In genomic region chr13:95626696-95627095, GRCm38 (mm10) we compare ENCODE assay signal across 17 mouse cellular contexts. TPM values are rescaled to one million over a fixed set of nuclear protein-coding genes. Genes with fewer than 3 reads are reported as not detected.
DNase-seq lines count a peak whose midpoint lies in the region; ATAC-seq and TF ChIP-seq lines count a peak whose summit lies in the region.
"Had no signal": no experiment of that assay in that cellular context is flagged by ENCODE, and none has a peak within 500 bp of the region (broad histone marks: within the 10 kb centered on the region; RNA-seq: fewer than 3 reads in every experiment).

No protein-coding gene starts in this region.

- no peaks in the 10 kb centered on the region for H3K4me1 ChIP-seq in intestine, embryonic 16.5 days (ENCODE audit: control insufficient read depth, insufficient read depth, low read length)
- H3K4me1 ChIP-seq in intestine, postnatal 0 days (replicated peaks; ENCODE audit: control insufficient read depth, insufficient read depth, low read length) = no peaks in the 10 kb centered on the region
- no peaks in the 10 kb centered on the region for H3K4me1 ChIP-seq in liver, embryonic 14.5 days (replicated peaks; ENCODE audit: control insufficient read depth in 2 of 2, insufficient read depth in 2 of 2, low read length in 1 of 2)
- H3K4me1 ChIP-seq: forebrain, embryonic 13.5 days; hindbrain, embryonic 15.5 days had no signal

- H3K4me2 ChIP-seq in intestine, embryonic 16.5 days (ENCODE audit: low read depth, low read length) = no peak overlapping the region
- H3K4me2 ChIP-seq in intestine, postnatal 0 days (replicated peaks; ENCODE audit: low read depth) = no peak overlapping the region
- no peak overlapping the region for H3K4me2 ChIP-seq in liver, embryonic 14.5 days (ENCODE audit: low read depth)
- H3K4me2 ChIP-seq: forebrain, embryonic 13.5 days; heart, embryonic 12.5 days; hindbrain, embryonic 15.5 days had no signal

- no peak overlapping the region for H3K4me3 ChIP-seq in intestine, embryonic 16.5 days (ENCODE audit: low read length)
- H3K4me3 ChIP-seq in intestine, postnatal 0 days (ENCODE audit: low read depth, low read length) = no peak overlapping the region
- H3K4me3 ChIP-seq in liver, embryonic 14.5 days (ENCODE audit: insufficient read depth in 1 of 2, low read depth in 2 of 2, low read length in 2 of 2) = no peak overlapping the region
- H3K4me3 ChIP-seq: embryonic facial prominence, embryonic 10.5 days; forebrain, embryonic 13.5 days; gastrocnemius, adult 2 months; heart, embryonic 12.5 days; hindbrain, embryonic 15.5 days had no signal

- WGBS in intestine, embryonic 16.5 days = 72% methylated on average over 7 of the region's 7 CpGs
- WGBS in intestine, postnatal 0 days = 48% methylated on average over 7 of the region's 7 CpGs
- WGBS in liver, embryonic 14.5 days (ENCODE audit: insufficient replicate concordance) = 75% methylated on average over 7 of the region's 7 CpGs

- no peaks in the 10 kb centered on the region for H3K27me3 ChIP-seq in intestine, embryonic 16.5 days (replicated peaks; ENCODE audit: control insufficient read depth, insufficient read depth, low read length)
- H3K27me3 ChIP-seq in intestine, postnatal 0 days (replicated peaks; ENCODE audit: control insufficient read depth, insufficient read depth, low read length) = no peaks in the 10 kb centered on the region
- H3K27me3 ChIP-seq in liver, embryonic 14.5 days (ENCODE audit: control insufficient read depth, insufficient read depth, low read length) = no peaks in the 10 kb centered on the region
- H3K27me3 ChIP-seq: forebrain, embryonic 13.5 days; heart, embryonic 12.5 days; hindbrain, embryonic 15.5 days had no signal

- H3K27ac ChIP-seq in intestine, embryonic 16.5 days (ENCODE audit: low read length) = no peak overlapping the region
- no peak overlapping the region for H3K27ac ChIP-seq in intestine, postnatal 0 days (ENCODE audit: low read depth, low read length)
- no peak overlapping the region for H3K27ac ChIP-seq in liver, embryonic 14.5 days
- H3K27ac ChIP-seq: embryonic facial prominence, embryonic 10.5 days; forebrain, embryonic 13.5 days; gastrocnemius, adult 2 months; hindbrain, embryonic 15.5 days had no signal

- no peak overlapping the region for H3K9ac ChIP-seq in intestine, embryonic 16.5 days (ENCODE audit: low read depth, low read length)
- H3K9ac ChIP-seq in intestine, postnatal 0 days (ENCODE audit: low read depth, low read length) = no peak overlapping the region
- no peak overlapping the region for H3K9ac ChIP-seq in liver, embryonic 14.5 days (replicated peaks)
- H3K9ac ChIP-seq: forebrain, embryonic 13.5 days; forebrain, postnatal 0 days; heart, embryonic 12.5 days; hindbrain, embryonic 15.5 days had no signal

- ATAC-seq in intestine, embryonic 16.5 days = peak; percentile 55; the same call in 1 of the 2 replicates
- no peak for ATAC-seq in intestine, postnatal 0 days
- peak; percentile 48; the same call in 1 of the 2 replicates for ATAC-seq in liver, embryonic 14.5 days (ENCODE audit: insufficient read depth)
- ATAC-seq: forebrain, embryonic 13.5 days; forebrain, postnatal 0 days had no signal

- H3K36me3 ChIP-seq in intestine, embryonic 16.5 days (ENCODE audit: control insufficient read depth, insufficient read depth, low read length) = peaks cover 3% of the 10 kb centered on the region; the same call in 1 of the 2 replicates
- H3K36me3 ChIP-seq in intestine, postnatal 0 days (ENCODE audit: control insufficient read depth, insufficient read depth) = peaks cover 23% of the 10 kb centered on the region
- H3K36me3 ChIP-seq in liver, embryonic 14.5 days (replicated peaks; ENCODE audit: control insufficient read depth, insufficient read depth, low read depth) = peaks cover 9% of the 10 kb centered on the region
- H3K36me3 ChIP-seq: hindbrain, embryonic 15.5 days had no signal

- H3K9me3 ChIP-seq in intestine, embryonic 16.5 days (ENCODE audit: control insufficient read depth, low read length) = no peaks in the 10 kb centered on the region
- H3K9me3 ChIP-seq in intestine, postnatal 0 days (ENCODE audit: control insufficient read depth) = no peaks in the 10 kb centered on the region
- H3K9me3 ChIP-seq in liver, embryonic 14.5 days (ENCODE audit: control insufficient read depth, low read length) = no peaks in the 10 kb centered on the region
- H3K9me3 ChIP-seq: embryonic facial prominence, embryonic 10.5 days; forebrain, embryonic 13.5 days; heart, embryonic 12.5 days; hindbrain, embryonic 15.5 days had no signal

- DNase-seq in ES-CJ7 (ENCODE audit: low read depth, low spot score) = peak; percentile 31
- no peak for DNase-seq in liver, embryonic 14.5 days (ENCODE audit: low read depth in 3 of 3, low spot score in 3 of 3)
- peak; percentile 68 for DNase-seq in yolk sac, embryonic 10.5 days (ENCODE audit: low spot score)
- no peak for DNase-seq in natural killer cell, adult 2 months (ENCODE audit: low spot score in 2 of 2)
- DNase-seq: adrenal gland, postnatal 25 days; cerebellum, adult 2 months; cerebellum, postnatal 10 days; forebrain, postnatal 0 days; gastrocnemius, adult 2 months; gastrocnemius, postnatal 25 days; heart, postnatal 36 days had no signal

- TF ChIP-seq CTCF in intestine, postnatal 0 days (IDR thresholded peaks at IDR 0.05; ENCODE audit: low read depth) = no peak
- no peak for TF ChIP-seq CTCF in liver, embryonic 14.5 days (IDR thresholded peaks at IDR 0.05; ENCODE audit: low read depth)

- TF ChIP-seq EP300 in liver, embryonic 14.5 days (IDR thresholded peaks at IDR 0.05; ENCODE audit: low read depth) = no peak

RNA-seq across cellular contexts. Expression of gene F2r, which starts 8.4 kb away (rescaled TPM):
- polyA plus RNA-seq in intestine, embryonic 16.5 days (2015; fragmentation: Nextera tagmentation; extraction: Ambion mirVana) = 41.0 and 41.7 TPM in 2 replicates
- 19.4 and 20.2 TPM in 2 replicates for polyA plus RNA-seq in intestine, postnatal 0 days (2015; fragmentation: Nextera tagmentation; extraction: Ambion mirVana)
- 9.8 and 11.5 TPM in 2 replicates for polyA plus RNA-seq in liver, embryonic 14.5 days (2012; rRNA removed)
- polyA plus RNA-seq in liver, embryonic 14.5 days (2014; fragmentation: Nextera tagmentation; extraction: Ambion mirVana) = 25.7 and 30.4 TPM in 2 replicates

Comparison
In these comparisons a context has a peak if more than half of its experiments do, and no peak if none do; other contexts are left out.
1. DNase-seq: peak in ES-CJ7 (single experiment) and yolk sac, embryonic 10.5 days (single experiment); none in liver, embryonic 14.5 days (0 of 3) and natural killer cell, adult 2 months (0 of 2).